Mouse (Mus musculus) heart, embryonic 14.5 days (tissue): Measurements from ENCODE around the gene Plekha7. TPM values are rescaled to one million over a fixed set of nuclear protein-coding genes. Genes with fewer than 3 reads are reported as not detected.

Experiments used
- ATAC-seq: fragments of 200-750 bp; cut with Nextera tagmentation; 2 replicates; pipeline ENCODE4 v1.8.0; 2017; ENCODE audit warnings: low read depth, moderate TSS enrichment; ENCODE audit not compliant: insufficient number of reproducible peaks, insufficient read depth, low FRiP score
- H3K27ac ChIP-seq, 2 experiments: fragments of 200-500 bp in 1 of 2; fragments of 300-500 bp in 1 of 2; sonication (generic) in 1 of 2; replicated peaks in 1 of 2; 2 replicates each; pipeline ENCODE4 v1.5.1; 2012 to 2014; ENCODE audit warnings: low read depth in 2 of 2, low read length in 2 of 2, control low read depth in 1 of 2, mild to moderate bottlenecking in 1 of 2, mixed read lengths in 1 of 2; ENCODE audit not compliant: control insufficient read depth in 1 of 2, insufficient read depth in 1 of 2
- H3K27me3 ChIP-seq: fragments of 300-500 bp; sonication (generic); 2 replicates; pipeline ENCODE4 v1.6.1; 2014; ENCODE audit warnings: mild to moderate bottlenecking, low read length, control low read depth; ENCODE audit not compliant: control insufficient read depth, insufficient read depth
- H3K36me3 ChIP-seq: fragments of 300-500 bp; sonication (generic); 2 replicates; pipeline ENCODE4 v1.6.1; 2014; ENCODE audit warnings: mild to moderate bottlenecking, control low read depth, low read length, mixed read lengths; ENCODE audit not compliant: control insufficient read depth, insufficient read depth
- H3K4me1 ChIP-seq, 2 experiments: fragments of 200-500 bp in 1 of 2; fragments of 300-500 bp in 1 of 2; sonication (generic) in 1 of 2; 2 replicates each; pipeline ENCODE4 v1.6.1; 2012 to 2014; ENCODE audit warnings: low read length in 2 of 2, control low read depth in 1 of 2, mixed read lengths in 1 of 2; ENCODE audit not compliant: control insufficient read depth in 2 of 2, insufficient read depth in 2 of 2
- H3K4me2 ChIP-seq: fragments of 300-500 bp; sonication (generic); 2 replicates; pipeline ENCODE4 v1.6.1; 2014; ENCODE audit warnings: mild to moderate bottlenecking, low read length
- H3K4me3 ChIP-seq, 2 experiments: fragments of 200-500 bp in 1 of 2; fragments of 300-500 bp in 1 of 2; sonication (generic) in 1 of 2; 2 replicates each; pipeline ENCODE4 v1.5.1; 2012 to 2014; ENCODE audit warnings: low read length in 2 of 2, mild to moderate bottlenecking in 2 of 2, control low read depth in 1 of 2, low read depth in 1 of 2, moderate library complexity in 1 of 2; ENCODE audit not compliant: control insufficient read depth in 1 of 2, insufficient read depth in 1 of 2
- H3K9ac ChIP-seq: fragments of 300-500 bp; sonication (generic); 2 replicates; pipeline ENCODE4 v1.6.1; 2014; ENCODE audit warnings: mild to moderate bottlenecking, low read length
- H3K9me3 ChIP-seq: fragments of 300-500 bp; sonication (generic); 2 replicates; pipeline ENCODE4 v1.6.1; 2016; ENCODE audit warnings: low read length, control low read depth; ENCODE audit not compliant: control insufficient read depth
- WGBS: fragments of 180-500 bp; shearing (Covaris S2); extraction: QIAGEN DNeasy Blood & Tissue Kit; methylation state at CpG from one replicate; pipeline ENCODE4 v1.1.7; 2014; 5-methylcytosine and 5-hydroxymethylcytosine counted together
- polyA plus RNA-seq: library from polyadenylated mRNA; unstranded; fragments of >200 nt; fragmentation: Nextera tagmentation; extraction: Ambion mirVana; gene quantifications from 2 replicates; pipeline ENCODE4 v1.2.1, GENCODE M21; 2014

Gene Plekha7
- polyA plus RNA-seq, 1 experiment from 2014 or later: 26.1 TPM

GRCm38 (mm10) chr7:116273111-116273510 is 35.1 kb downstream of the Plekha7 start:
- H3K27me3 ChIP-seq: no peaks in the 10 kb centered on the region
- H3K4me1 ChIP-seq: peaks cover under 1 to 5% of the 10 kb centered on the region in 2 experiments; a peak in 2 of 4 replicates
- no peak for ATAC-seq
- no peak overlapping the region for H3K4me3 ChIP-seq
- H3K36me3 ChIP-seq: no peaks in the 10 kb centered on the region
- no peak overlapping the region for H3K4me2 ChIP-seq
- no peak overlapping the region for H3K9ac ChIP-seq
- H3K27ac ChIP-seq: no peak overlapping the region
- WGBS: 90% methylated on average over 6 of the region's 6 CpGs
- H3K9me3 ChIP-seq: no peaks in the 10 kb centered on the region

GRCm38 (mm10) chr7:116269501-116269995 is 38.6 kb downstream of the Plekha7 start:
- H3K9me3 ChIP-seq: no peaks in the 10 kb centered on the region
- no peak for ATAC-seq
- H3K36me3 ChIP-seq: no peaks in the 10 kb centered on the region
- H3K4me3 ChIP-seq: no peak overlapping the region
- peaks cover 5 to 8% of the 10 kb centered on the region in 2 experiments; a peak in 2 of 4 replicates for H3K4me1 ChIP-seq
- no peak overlapping the region for H3K27ac ChIP-seq
- no peak overlapping the region for H3K9ac ChIP-seq
- H3K27me3 ChIP-seq: no peaks in the 10 kb centered on the region
- H3K4me2 ChIP-seq: no peak overlapping the region
- 77% methylated on average over 6 of the region's 6 CpGs for WGBS

DNA sequence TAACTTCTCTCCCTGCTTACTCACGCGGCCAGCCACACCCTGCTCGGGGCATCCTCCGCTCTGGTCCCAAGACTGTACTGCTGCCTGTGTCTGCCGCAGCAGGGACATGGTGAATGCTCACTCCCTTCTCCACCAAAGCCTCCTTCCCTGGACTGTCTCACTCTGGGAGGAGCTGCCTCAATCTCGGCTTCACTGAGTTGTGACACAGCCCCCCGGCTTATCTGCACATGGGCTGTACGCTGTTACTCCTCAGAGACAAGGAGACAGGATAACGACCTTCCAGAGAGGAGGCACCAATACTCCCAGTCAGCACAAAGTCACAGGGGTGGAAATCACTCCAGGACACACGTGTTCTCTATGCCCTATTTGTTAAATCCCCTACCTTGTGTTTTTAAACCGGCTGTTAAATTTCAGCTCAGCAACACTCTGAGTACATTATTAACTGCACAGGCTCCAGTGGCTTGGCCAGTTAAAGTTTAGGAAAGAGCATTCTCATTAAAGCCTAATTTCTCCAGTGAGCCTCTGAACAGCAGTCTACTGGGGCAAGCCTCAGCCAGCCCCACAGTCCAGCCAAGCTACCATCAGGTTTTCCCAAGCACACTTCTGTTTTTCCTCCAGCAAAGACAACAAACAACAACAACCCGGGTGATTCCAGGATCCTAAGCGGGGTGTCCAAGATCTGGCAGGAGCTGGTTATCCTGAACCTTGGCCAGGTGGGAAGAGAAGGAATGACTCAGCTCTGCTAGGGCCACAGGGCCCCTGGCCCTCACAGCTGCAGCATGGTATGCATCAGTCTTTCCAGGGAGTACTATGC is 39.9 kb downstream of the Plekha7 start:
- Histone ChIP-seq H3K27ac (no peak overlapping the region), H3K4me1 (peaks cover 5 to 9% of the 10 kb centered on the region in 2 experiments; a peak in 3 of 4 replicates), H3K4me3 (no peak overlapping the region), H3K9me3 (no peaks in the 10 kb centered on the region), H3K36me3 (no peaks in the 10 kb centered on the region), H3K27me3 (no peaks in the 10 kb centered on the region), H3K4me2 (peak overlapping the region; percentile 28), H3K9ac (no peak overlapping the region; the same call in 1 of the 2 replicates)
- WGBS: 22% methylated on average over 13 of the region's 13 CpGs
- ATAC-seq: peak; percentile 40; the same call in 1 of the 2 replicates

DNA sequence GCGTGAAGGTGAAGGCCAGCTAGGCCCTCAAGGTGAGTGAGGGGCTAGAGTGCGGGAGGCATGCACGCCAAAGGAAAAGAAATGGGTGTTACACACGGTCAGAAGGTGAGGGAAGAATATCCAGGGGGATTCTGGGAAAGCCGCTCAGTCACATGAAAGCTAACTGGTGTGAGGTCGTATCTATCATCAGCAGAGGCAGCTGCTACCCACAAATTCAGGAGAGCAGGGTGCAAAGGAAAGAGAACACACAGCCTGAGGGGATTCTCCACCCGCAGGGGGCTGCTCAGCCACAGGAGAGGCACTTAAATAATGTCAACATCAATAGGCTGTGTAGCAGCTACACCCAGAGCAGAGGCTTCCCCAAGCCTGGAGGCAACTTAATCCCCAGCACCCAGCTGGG is 44.9 kb downstream of the Plekha7 start:
- Histone ChIP-seq H3K4me1 (peaks cover 11 to 22% of the 10 kb centered on the region in 2 experiments; a peak in 3 of 4 replicates), H3K9ac (no peak overlapping the region), H3K27me3 (no peaks in the 10 kb centered on the region), H3K27ac (no peak overlapping the region), H3K4me3 (no peak overlapping the region), H3K36me3 (no peaks in the 10 kb centered on the region), H3K4me2 (no peak overlapping the region), H3K9me3 (no peaks in the 10 kb centered on the region)
- ATAC-seq: no peak
- 62% methylated on average over 7 of the region's 7 CpGs for WGBS

GRCm38 (mm10) chr7:116262508-116262907 is 45.7 kb downstream of the Plekha7 start:
- peaks cover 8 to 19% of the 10 kb centered on the region in 2 experiments; a peak in 3 of 4 replicates for H3K4me1 ChIP-seq
- 41% methylated on average over 2 of the region's 2 CpGs for WGBS
- ATAC-seq: no peak
- H3K9ac ChIP-seq: no peak overlapping the region
- H3K4me2 ChIP-seq: no peak overlapping the region
- no peak overlapping the region for H3K4me3 ChIP-seq
- H3K36me3 ChIP-seq: no peaks in the 10 kb centered on the region
- peak overlapping the region in 1 of 2 experiments; percentile 14; a peak in 2 of 4 replicates for H3K27ac ChIP-seq
- no peaks in the 10 kb centered on the region for H3K27me3 ChIP-seq
- H3K9me3 ChIP-seq: no peaks in the 10 kb centered on the region

DNA sequence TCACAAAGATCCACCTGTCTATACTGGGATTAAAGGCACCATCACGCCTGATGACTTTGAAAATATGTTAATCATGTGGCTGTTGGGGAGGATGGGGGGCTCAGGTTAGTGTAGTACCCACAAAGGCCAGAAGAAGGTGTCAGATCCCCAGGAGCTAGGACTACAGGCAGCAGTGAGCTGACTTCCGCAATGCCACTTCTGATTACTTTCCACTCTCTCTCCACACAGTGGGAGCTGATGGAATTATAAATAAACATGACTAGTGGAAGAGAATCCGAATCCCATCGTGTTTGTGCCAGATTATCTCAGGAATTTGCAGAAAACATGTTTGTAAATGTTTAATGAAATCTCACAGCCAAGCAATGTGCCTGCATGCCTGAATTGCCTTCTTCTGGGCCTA is 46.1 kb downstream of the Plekha7 start:
- H3K27me3 ChIP-seq: no peaks in the 10 kb centered on the region
- no peaks in the 10 kb centered on the region for H3K36me3 ChIP-seq
- H3K4me2 ChIP-seq: no peak overlapping the region
- ATAC-seq: no peak
- no peak overlapping the region for H3K9ac ChIP-seq
- 24% methylated on average over 4 of the region's 4 CpGs for WGBS
- H3K4me1 ChIP-seq: peaks cover 8 to 19% of the 10 kb centered on the region in 2 experiments; a peak in 3 of 4 replicates
- H3K9me3 ChIP-seq: no peaks in the 10 kb centered on the region
- no peak overlapping the region for H3K4me3 ChIP-seq
- peak overlapping the region in 1 of 2 experiments; percentile 14; a peak in 2 of 4 replicates for H3K27ac ChIP-seq

- H3K36me3 ChIP-seq: no peaks in the 10 kb centered on the region
- H3K9me3 ChIP-seq: no peaks in the 10 kb centered on the region
- H3K27me3 ChIP-seq: no peaks in the 10 kb centered on the region
- no peak overlapping the region for H3K27ac ChIP-seq
- WGBS: 52% methylated on average over 4 of the region's 4 CpGs
- no peak for ATAC-seq
- no peak overlapping the region for H3K4me3 ChIP-seq
- no peak overlapping the region for H3K4me2 ChIP-seq
- no peak overlapping the region for H3K9ac ChIP-seq
- peaks cover 8 to 19% of the 10 kb centered on the region in 2 experiments; a peak in 3 of 4 replicates for H3K4me1 ChIP-seq
Observed at GRCm38 (mm10) chr7:116260826-116261615, 47.2 kb downstream of the Plekha7 start.
